Mouse (Mus musculus): ENCODE measurements at regions not wholly inside any gene's neighbourhood (a gene's known extent, or its start where the extent isn't known, plus 50 kb on each side); places are given as distances from the start of the nearest gene placed in this dataset.

DNA sequence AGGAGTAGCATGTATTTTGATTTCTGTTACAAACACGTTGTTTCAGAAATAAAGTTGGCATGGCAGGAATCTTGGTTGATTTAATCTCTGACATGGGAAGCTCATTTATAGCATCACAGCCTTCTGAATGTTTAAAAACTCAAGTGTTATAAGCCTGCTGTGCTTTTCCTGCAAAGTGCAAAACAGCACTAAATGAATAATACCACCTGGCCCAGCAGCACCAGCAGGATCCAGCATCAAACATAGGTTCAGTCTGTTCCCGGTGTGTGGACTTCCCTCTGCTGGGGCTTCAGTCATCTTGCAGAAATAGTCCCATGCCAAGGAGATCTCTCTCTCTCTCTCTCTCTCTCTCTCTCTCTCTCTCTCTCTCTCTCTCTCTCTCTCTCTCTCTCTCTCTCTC is 154.7 kb upstream of the Tox3 start:
- DNase-seq (ENCODE audit: low spot score), result no peak

DNA sequence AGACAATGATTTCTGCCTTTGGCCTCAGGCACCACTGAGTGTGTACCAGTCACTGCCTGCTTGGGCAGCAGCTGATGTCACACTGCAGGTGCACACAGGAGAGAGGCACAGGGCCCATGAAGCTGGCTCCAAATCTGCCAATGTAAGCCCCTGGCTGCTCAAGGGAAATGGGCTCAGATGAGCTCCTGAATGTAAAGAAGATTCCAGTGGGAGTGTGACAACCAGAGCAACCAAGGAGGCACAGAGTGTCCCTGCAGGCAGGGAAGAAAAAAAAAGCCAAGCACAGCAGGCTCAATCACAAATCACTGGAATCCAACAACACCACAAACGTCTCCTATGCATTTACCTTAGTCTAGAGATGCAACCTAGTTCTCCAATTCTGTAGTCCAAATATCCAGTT is 151.2 kb upstream of the Tox3 start:
- DNase-seq (ENCODE audit: low spot score), result no peak

DNA sequence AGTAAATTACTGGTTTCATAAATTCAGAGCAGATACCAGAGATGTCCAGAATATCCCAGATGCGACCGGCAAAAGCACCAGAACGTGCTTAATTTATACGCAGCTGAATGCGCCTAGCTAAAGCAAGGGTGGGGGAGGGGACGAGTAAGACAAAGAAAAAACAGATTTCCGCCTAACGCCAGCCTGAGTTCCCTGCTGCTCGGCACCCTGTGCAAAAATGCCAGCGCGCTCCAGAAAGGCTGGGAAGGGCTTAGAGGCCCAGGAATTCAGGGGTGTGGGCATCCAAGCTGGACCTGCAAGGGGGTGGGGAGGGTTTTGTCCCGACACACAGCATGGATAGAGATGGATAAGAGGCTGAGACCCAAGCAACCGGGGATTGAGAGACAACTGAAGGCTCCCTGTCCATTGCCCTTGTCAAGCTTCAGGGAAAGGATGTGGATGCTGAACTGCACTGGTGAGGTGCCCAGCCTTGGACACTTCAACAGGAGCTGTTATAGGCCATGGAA is 148.6 kb upstream of the Tox3 start:
- peak; percentile 50 for DNase-seq (ENCODE audit: low spot score)

GRCm38 (mm10) chr8:90495943-90496371 is 147.8 kb upstream of the Tox3 start:
- no peak for DNase-seq (ENCODE audit: low spot score)

DNA sequence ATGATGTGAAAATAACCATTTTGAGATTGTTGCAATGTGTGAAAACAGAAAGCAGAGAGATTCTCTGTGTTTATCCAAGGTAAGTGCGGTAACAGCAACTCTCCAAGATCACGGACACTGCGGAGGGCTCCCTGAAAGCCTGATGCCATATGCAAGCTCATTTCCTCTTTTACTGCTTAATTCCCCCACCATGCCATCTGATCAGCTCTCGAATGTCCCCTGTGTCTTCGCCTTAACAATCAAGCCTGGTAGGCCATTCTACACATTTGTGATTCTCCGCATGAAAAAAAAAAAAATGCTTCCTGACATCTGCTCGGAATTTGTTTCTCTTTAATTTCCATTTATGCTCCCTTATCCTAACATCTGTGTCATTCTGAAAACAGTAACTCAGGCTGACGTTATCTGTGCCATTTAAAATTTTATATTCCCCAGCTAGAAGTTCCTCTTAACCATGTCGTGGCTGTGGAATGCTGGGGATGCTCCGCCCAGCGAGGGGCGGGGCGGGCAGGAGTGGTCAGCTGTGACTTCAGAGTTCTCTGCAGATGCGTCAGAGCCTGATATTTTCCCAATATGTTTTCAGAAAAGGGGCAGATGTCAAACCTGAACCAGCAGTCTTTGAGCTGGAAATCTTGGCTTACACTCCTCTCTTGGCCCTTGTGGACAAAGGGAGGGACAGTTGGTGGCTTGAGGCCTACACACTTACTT is 144.5 kb upstream of the Tox3 start:
- no peak for DNase-seq (ENCODE audit: low spot score)

DNA sequence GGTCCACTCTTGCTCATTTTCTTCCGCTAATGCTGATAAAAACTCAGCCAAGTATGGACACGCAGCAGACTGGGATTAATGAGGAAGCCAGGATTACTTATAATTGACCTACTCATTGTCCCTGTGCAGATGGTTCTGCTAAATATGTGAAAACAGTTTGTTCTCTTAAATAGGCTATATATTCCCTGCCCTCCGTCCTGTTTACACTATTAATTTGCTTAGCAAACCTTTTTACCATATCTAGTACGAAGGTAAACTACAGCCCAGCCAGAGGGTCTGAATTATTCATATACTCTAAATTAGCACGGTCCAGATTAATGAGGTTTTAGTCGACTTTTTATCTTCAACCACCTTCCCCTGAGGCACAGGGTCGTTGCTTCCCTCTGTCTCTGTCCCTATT is 143.5 kb upstream of the Tox3 start:
- no peak for DNase-seq (ENCODE audit: low spot score)

DNA sequence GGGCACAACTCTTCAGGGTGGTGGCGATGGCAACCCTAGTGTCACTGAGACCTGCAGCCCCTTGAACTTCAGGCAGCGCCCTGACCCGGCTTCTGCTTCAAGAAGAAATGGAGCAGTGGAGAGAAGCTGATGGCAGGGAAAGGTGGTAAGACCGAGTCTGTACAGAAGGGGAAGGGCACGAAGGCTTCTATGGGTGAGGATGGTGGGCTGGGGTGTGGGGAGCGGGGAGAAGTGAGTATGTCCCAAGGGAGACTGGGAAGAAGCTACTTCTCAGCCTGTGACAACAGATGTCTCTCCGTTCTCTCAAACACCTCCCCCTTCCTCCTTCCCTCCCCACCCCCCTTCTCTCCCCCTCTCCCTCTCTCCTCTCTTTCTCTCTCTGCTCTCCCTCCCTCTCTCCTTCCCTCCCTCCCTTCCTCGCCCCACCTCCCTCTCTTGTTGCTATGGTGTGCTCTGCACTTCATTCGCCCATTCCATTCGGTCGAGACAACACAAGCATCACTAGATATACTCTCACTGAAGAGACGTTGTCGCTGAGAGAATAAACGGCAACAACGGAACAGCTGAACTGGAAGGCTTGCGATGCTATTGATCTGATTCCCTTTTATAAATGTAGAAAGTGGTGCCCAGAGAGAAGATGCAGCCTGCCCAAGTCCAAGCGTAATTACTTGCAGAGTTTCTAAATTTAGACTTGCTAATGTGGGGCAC is 142.7 kb upstream of the Tox3 start:
- DNase-seq (ENCODE audit: low spot score), result no peak

DNA sequence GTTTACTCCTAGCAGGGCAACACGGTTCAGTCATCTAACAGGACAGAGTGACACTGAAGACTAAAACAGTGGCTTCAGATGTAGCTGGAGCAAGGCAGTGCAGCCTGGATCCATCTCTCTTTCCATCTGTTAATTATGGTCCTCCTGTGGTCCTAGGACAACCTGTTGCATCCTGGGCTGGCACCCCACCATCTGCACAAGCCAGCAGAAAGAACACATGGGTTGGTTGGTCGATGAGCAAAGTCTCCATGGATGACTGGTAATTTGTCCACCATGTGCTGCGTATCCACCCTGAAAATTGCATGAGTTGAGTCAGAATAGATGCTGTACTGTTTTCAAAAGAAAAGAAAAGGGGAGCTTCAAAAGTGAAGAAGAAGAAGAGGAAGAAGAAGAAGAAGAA is 138.4 kb upstream of the Tox3 start:
- DNase-seq (ENCODE audit: low spot score), result no peak

GRCm38 (mm10) chr8:90478149-90478548 is 130.0 kb upstream of the Tox3 start:
- DNase-seq (ENCODE audit: low spot score), result no peak

DNA sequence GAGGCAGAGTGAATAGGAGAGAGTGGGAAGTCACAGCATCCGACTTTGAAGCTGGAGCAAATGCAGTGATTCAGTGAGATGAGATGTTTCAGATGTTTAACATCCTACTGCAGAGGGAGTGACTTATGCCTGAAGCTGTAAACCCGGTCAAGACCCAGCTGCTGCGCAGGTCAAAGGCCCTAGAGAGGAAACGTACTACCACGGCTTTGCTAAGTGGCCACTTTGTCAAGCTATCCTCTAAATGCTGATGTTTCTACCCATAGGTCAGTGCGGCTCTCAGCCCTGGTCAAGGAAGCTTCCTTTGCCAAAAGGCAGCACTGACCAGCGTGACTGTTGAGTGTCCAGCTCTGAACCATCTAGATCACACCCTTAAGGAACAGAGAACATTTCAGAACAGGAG is 125.9 kb upstream of the Tox3 start:
- DNase-seq (ENCODE audit: low spot score), result no peak

DNA sequence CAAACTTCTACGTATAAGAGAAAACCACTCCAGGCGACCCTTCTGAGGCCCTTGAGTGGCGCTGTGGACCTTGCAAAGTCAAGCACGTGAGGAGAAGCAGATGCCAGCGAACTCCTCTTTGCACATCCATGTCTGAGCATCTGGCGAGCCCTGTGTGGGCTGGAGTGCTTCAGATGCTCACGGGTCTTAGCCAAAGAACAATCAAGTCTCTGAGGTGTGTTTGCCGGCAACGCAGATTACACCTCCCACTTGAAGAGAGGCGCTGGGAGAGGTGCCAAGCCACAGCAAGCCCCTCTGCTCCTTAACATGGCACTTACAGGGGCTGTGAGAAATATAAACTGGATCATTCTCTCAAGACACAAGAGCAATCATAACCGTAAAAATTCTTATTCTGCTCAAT is 122.7 kb upstream of the Tox3 start:
- DNase-seq (ENCODE audit: low spot score), result no peak

DNA sequence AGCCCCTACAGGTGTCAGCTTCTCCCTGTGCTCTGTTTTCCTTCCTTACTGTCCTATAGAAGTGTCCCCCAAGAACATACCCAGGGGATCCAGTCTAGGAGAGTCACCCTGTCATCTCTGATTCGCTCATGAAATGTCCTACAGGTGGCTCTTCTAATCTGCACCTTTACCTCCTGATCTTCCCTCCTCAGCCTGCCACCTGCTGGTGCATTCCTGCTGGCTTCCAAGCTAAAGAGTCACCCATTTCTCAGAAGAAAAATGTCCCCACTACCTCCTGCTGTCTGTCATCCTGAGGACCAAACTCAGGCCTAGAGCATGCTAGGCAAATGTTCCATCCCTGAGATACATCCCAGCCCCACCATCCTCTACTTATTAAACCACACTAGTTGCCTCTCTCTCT is 115.6 kb upstream of the Tox3 start:
- DNase-seq (ENCODE audit: low spot score), result no peak

DNA sequence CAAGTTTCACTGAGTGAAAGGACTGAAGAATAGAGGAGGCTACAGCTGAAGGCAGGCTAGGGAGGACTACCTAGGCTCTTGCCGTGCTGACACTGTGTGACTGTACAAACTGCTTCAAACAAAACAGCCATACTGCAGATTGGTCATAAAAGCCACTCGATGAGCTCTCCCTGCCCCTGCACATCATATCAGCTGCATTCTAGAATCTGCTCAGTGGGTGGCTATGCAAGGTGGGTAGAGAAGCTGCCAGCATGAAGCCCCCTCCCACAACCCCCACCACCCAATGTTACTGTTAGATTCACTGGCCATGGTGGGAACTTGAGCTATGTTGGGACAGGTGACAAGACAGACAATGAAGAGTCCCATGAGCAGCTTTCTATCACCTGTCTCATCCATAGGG is 107.2 kb upstream of the Tox3 start:
- no peak for DNase-seq (ENCODE audit: low spot score)

DNA sequence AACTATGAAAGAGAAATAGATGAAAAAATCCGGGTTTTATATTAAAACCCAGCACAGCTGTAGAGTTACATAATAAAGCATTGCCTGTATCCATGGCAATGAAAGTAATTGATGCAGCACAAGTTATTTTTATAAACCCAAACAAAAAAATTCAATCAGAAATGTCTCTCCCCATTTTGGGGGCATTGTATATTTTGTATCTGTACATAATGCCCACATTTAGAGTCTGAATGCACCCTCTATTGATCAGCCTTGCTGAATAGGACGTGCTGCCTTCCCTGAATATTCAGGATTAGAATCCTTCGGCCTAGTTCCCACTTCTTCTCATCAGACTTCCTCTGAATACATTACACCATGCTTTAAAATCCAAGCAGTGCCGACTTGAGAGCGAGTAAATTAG is 106.0 kb upstream of the Tox3 start:
- DNase-seq (ENCODE audit: low spot score), result peak; percentile 23

DNA sequence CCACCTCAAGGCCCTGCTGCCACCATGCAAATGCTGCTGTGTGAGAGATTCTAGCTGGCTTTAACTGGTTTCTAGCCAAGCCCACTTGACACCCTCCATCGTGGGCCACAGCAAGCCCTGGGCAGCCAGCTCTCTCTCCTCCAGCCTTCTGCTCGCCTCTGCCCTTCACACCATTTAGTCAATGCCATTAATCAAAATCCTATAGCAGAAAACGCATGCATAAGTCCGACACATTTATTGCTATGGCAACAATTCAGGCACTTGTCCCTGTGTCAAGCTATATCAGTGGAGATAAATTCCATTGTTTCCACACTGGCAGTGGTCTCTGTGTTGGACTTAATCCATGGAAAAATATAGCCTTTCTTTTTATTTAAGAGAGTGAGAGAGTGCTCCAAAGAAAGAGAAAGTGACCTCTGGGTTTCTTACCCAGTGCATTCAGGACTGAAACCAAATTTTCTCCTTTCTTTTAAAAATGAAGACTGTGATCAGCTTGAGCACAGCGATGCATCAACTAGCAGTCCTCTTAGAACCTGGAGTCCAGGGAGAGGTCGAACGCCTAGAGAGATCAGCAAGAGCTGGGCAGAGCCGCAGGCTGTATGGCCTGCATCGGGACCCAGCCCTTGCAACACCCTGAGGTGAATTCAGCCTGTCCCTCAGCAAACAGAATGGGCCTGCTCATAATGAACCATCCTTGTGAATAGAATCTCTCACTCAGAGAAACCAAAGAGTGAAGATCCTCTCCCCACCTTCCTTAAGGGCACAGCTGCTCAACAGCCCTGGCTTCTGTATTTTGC is 93.1 kb upstream of the Tox3 start:
- no peak for DNase-seq (ENCODE audit: low spot score)

- DNase-seq (ENCODE audit: low spot score), result no peak
These were observed 65.9 kb upstream of the Tox3 start for GRCm38 (mm10) chr8:90414021-90414420.

All from layer of hippocampus, adult 11-12 months (tissue).